Mouse (Mus musculus) adrenal gland (tissue): ENCODE results near the gene Cars.

Experiments
- intact Hi-C: fragments of 180-260 bp; cut with DNase I; formaldehyde crosslinking; loops from one replicate; pipeline ENCODE4 v1.15.1; 2025
- long read RNA-seq, 2 experiments: library from polyadenylated mRNA; unstranded; transcript quantifications; one replicate each; pipeline ENCODE4 v2.0.0; 2020; ENCODE audit warnings: borderline replicate concordance in 1 of 2; ENCODE audit not compliant: insufficient replicate concordance in 1 of 2

Gene Cars
- long read RNA-seq, experiment 1, transcript Cars-202 (22 exons, 2,462 nt), result major isoform, 14 of 24 reads
- long read RNA-seq, experiment 1, partial matches to known transcripts, result 5 of 24 reads
- long read RNA-seq, experiment 1, other reads (novel, unspliced or antisense), result 2 of 24 reads
- long read RNA-seq, experiment 2, transcript Cars-202 (22 exons, 2,462 nt), result major isoform, 13 of 42 reads
- long read RNA-seq, experiment 2, transcript Cars-201 (23 exons, 3,222 nt), result minor isoform, 8 of 42 reads
- long read RNA-seq, experiment 2, partial matches to known transcripts, result 16 of 42 reads
- long read RNA-seq, experiment 2, other reads (novel, unspliced or antisense), result 4 of 42 reads

DNA sequence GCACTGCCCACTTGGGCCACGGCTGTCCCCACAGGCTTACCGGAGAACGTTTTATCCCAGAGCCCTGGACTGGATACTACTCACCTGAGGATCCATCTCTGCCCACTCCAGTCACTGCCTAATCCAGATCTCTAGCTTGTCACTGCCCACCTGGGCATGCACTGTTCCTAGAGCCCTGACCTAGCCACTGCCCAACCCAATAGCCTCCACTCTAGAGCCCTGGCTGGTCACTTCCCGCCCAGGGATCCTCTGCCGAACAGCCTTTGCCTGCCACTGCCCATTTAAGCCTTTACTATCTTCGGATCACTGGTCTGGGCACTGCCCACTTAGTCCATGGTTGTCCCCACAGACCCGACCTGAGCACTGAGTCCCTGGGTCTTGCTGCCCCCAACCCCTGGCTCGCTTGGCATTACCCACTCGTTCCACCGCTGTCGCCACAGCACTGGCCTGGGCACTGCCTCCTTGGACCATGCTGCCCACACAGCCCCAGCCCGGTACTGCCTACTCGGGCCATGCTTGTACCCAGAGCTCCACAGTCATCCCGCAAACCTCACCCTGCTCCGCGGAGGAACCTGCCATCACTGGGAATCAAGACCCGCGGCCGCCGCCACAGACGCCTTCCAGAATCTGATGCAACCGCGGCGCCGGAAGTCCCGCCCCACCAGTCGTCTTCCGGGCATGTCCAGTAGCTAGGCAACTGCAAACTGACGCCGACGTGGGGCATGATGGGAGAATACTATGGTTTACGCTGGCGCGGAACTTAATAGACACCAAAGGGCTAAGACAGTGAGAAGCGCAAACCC is at the start of gene Cars:
Gene Cars, minus strand, starts transcription at position 663 of the 803 bp plus-strand sequence.
- intact Hi-C loops, result no loop called here

DNA sequence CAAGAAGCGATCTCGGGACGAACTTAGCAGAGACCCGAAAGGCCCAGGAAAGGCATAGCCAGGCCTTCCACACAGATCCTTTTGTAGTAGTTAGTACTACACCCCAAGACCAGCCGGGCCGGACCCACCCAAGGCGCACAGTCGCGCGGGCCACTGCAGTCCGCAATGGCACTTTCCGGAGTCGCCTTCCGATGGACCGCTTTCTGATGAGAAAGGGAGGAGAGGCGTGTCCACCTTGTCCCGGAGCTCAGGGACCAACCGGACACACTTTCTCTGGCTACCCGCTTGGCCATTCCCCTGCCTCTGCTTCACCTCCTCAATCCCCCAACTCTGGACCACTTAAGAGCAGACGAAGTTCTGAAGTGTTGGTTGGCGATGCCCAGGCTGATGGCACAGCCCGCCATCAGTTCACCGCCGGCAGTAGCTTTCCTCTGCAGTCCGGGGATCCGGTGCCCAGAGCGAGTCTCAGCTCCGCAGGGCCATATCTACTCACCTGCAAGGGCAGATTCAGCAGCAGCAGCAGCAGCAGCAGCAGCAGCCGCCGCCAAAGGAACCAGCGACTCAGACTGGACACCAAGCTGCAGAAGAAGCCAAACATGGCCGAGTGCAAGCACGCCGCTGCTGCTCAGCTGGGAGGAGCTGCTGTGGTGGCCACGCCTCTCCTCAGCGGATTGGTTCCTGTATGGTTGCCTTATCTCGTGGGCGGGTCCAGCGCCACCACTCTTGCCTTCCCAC is 49.3 kb upstream of the Cars start, which contains the start of gene Tnfrsf22:
Gene Tnfrsf22, minus strand, starts transcription at position 628 of the 735 bp plus-strand sequence.
- intact Hi-C loops, result no loop called here

DNA sequence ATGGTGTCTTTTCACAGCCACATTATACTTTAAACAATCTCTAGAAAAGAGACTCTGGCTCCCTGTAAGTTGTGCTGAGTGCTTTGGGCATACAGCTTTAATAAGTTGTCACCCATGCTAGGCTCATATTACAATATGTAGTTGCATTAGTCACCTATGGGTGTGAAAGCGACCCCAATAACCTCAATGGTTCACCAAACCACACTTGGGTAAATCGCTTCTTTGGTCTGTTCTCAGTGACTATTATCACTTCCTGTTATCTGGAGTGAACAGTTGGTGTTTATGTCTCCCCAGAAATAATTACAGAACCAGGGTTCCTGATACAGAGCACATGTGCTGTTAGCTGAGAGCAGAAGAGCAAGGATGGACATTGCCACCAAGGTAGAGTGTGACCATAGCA is 44.1 kb upstream of the Cars start:
- intact Hi-C loops, result loop anchor here (5.0 kb wide), 1 partner anchor 38 kb away; no protein-coding TSS in a partner anchor

DNA sequence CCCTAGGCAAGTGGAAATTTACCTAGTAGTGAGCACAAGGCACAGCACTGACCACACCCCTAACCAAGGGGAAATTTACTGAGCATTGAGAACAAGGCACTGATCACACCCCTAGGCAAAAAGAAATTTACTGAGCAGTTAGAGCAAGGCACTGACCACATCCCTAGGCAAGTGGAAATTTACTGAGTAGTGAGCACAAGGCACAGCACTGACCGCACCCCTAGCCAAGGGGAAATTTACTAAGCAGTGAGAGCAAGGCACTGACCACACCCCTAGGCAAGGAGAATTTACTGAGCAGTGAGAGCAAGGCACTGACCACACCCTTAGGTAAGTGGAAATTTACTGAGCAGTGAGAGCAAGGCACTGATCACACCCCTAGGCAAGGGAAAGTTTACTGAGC is 36.8 kb upstream of the Cars start:
- intact Hi-C loops, result no loop called here

DNA sequence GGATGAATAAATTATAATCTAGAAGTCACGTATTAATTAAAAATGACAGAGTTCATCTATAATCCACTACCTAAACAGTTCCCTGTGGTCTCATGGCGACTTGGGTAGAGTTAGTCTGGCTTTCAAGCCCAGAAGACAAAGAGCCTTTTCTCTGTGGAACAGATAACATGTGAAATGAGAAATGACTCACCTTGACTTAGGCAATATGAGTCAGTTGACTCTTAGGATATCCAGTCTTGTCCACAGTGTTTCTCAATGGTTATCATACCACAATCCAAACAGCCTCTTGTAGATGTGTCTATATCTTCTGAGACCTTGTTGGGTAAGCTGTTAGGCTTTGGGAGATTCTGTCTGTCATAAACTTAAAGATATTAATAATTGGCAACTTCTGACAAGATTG is 31.6 kb upstream of the Cars start:
- intact Hi-C loops, result no loop called here

DNA sequence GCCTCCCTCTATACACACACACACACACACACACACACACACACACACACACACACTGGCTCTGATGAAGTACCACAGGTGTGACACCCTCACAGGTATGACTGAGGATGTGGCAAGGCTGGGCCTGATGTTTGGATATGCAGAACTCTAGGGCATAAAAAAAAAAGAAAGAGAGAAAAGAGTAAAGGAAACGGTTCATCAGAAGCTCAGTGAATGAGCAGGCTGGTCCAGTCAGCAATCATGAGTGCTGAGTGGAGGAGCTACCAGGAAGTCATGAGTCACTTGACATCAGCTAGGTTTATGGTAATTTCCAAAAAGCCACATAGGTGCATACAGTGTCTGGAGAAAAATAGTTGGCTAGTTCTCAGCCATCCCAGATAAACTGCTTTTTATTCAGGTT is 29.6 kb upstream of the Cars start:
- intact Hi-C loops, result no loop called here

DNA sequence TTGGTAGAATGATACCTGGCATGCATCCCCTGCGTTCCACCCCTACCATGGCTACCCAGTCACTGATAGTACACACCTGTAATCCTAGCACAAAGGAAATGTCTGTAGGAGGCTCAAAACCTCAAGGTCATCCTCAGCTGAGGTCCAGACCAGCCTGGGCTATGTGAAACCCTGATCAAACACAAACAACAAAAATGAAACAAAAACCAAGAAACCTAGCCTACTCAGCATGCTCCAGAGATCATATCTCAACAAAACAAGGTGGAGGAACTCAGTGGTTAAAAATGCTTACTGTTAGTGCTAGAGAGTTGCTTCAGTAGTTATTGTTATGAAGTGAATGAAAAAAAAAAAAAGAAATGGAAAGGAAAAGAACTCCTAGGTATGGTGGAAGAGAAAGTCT is 28.6 kb upstream of the Cars start, which contains the start of gene Tnfrsf26:
Gene Tnfrsf26, minus strand, starts transcription at position 183 of the 400 bp plus-strand sequence.
- intact Hi-C loops, result no loop called here

DNA sequence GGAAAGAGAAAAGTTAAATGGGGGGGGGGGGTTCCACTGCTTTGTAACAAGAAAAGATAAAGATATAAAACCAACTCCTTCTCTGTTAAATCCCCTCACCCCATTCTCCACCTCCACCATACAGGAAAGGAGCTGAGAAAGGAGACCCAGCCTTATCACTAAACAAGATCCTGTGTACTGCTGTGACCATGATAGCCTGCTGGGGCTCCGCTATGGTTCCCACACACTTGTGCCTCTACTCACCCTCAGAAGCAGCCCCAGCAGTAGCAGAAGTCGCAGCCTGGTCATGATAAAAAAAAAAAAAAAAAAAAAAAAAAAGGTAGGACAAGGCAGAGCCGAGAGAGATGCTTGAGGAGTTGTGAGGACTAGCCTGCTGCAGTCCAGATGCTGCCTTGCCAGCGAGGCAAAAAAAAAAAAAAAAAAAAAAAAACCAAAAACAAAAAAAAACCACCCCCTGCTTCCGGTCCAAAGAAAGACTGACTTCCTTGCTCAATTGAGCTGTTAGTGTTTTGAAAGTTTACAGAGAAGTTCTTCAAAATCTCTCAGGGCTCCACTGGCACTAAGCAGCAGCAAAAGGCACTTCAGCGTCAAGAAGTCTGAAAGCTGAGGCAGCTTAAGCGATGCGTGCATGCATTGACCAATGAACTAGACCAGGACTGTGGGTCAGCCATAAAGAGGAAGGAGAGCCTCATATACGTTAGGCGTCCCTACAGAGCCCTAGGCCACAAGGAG is 27.8 kb upstream of the Cars start:
- intact Hi-C loops, result no loop called here

DNA sequence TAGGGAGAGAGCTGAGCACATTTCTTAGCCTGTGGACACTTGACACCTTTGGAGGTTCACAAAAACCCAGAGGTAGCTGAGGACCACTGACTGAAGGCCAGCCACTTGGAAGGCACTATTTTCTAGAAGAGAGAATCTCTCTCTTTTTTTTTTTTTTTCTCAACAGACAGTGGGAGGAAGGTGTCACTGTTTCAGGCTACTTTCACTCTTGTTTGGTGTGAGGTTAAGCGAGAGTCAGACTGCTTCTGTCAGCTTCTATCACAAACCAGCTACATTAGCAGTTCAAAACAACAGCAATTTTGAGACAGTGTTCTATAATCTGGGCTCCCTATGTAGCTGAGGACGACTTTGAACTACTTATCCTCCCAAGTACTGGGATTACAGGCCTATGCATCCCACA is 26.3 kb upstream of the Cars start:
- intact Hi-C loops, result no loop called here

DNA sequence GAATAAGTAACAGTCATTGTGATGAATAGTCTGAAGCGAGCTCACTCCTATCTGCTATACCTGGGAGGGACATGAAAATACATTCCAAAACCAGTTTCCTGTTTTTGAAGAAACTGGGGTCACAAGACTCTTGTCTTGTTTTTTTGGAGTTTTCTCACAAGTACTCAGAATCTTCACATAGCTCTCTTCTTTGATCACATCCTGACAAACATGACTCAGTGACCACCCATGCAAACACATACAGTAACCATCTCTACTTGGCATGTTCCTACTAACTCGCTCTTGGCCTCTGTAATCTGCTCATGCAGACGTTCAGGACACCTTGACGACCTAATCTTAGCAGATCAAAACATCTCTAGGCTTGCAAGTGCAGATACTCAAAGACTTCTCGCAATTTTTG is 25.3 kb upstream of the Cars start:
- intact Hi-C loops, result no loop called here

DNA sequence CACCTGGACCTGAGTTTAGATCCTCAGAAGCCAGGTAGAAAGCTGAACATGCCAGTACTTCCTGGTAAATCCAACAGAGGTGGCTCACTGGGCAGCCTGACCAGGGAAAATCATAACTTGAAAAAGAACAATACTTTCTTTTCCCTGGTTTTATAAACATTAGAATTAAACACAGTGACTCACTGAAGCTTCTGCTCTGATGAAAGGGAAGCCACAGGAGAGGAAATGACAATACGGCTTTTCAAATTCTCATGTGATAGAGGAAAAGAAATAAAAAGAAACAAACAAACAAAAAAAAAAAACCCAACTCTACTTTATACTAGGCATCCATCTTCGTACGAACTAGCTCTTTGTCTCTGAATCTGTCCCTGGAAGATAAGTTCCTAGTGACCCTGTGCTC is 24.7 kb upstream of the Cars start:
- intact Hi-C loops, result no loop called here

DNA sequence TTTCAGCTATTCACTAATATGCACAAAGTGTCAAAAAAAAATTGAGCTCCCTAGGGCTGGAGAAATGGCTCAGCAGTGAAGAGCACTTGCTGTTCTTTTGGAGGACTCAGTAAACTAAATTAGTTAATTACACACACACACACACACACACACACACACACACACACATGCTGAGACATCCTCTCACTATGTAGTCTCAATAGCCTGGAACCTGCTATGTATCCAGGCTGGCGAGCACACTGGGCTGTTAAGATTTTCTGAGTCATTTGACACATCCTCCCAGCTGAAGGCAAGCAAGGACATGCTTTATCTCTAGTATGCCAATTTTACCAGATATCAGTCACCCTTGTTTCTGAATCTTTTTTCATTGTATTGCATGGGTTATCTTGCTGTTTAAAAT is 21.1 kb upstream of the Cars start:
- intact Hi-C loops, result no loop called here

DNA sequence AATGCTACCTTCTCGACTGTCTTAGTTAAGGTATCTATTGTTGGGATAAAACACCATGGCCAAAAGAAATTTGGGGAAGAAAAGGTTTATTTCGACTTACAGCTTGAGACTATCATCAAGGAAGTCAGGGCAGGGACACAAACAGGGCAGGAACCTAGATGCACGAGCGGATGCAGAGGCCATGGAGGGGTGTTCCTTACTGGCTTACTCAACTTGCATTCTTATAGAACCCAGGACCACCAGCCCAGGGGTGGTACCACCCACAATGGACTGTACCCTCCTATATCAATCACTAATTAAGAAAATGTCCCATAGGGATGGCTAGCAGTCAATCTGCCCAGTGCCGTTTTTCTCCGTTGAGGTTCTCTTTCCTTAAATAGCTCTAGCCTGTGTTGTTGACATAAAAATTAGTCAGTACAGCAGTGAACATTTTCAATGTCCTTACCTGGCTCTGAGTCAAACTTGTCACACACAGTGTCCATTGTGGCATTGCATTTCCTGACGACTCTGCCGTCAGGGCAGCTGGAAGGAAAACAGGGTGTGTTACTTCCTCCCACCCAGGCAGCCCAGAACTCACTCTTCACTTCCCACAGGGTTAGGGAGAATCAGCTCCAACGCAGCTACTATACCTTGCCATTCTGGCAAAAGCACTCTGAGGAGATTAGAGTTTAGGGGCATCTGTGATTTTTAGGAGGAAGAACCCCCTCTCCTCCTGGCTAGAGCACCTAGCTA is 14.7 kb upstream of the Cars start:
- intact Hi-C loops, result no loop called here

DNA sequence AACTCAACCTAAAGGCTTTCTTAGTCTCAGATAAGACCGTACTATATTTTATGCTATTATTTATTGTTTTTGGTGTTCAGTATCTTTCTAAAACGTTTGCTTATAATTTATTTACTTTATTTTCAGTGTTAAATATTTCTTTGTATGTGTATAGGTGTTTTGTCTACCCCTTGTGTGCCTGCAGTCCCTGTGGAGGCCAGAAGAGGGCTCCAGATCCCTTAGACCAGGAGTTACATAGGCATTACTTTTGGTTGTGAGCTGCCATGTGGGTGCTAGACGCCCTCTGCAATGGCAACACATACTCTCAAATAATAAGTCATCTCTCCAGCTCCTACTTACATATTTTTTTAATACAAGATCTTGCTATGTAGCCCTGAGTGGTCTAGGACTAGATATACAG is 12.3 kb upstream of the Cars start:
- intact Hi-C loops, result no loop called here

DNA sequence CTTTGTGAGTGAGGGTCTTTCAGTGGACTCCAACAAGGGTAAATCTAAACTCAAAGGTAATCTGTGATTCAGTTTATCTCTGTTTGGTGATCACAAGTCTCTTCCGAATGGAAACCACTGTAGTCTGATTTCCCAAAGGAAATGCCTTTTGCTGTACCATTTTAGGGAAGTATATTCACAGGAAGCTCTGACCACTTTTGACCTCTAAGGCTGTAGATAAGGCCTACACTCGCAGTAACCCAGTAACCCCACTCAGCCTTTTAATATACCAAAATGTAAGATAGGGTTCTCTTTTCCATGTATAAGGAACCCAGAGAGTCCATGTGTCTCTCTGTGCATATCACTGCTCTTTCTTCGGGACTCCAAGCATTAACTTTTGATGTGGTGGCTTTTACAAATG is 5.4 kb upstream of the Cars start:
- intact Hi-C loops, result no loop called here

DNA sequence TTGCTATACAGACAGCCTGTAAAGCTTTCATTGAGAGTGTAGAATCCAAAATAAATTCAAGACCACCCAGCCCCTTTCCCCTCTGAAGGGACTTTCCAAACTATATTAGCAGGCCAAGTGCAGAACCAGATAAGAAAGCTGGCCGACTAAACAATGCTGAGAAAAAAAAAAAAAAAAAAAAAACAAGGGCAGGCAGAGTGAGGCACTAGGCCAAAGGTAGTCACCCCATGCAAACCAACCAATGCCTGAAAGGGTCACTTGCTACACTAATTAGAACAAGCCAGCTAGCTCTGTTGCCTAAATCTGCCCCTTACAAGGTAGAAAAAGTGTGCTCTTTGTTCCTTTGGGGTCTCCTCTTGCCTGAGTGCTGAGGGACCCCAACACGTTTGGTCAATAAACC is 5.0 kb upstream of the Cars start:
- intact Hi-C loops, result no loop called here

DNA sequence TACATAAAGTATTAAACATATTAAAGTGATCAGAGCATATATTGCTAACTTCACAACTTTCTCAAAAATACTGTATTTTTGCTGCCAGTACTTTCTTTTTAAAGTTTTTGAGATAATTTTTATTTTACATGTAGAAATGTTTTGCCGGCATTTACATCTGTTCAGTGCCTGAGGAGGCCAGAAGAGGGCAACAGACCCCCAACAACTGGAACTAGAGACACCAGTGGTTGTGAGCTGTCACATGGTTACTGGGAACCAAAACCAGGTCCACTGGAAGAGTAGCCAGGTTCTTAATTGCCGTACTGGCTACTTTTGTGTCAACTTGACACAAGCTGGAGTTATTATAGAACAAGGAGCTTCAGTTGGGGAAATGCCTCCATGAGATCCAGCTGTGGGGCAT is 1.8 kb upstream of the Cars start:
- intact Hi-C loops, result no loop called here

DNA sequence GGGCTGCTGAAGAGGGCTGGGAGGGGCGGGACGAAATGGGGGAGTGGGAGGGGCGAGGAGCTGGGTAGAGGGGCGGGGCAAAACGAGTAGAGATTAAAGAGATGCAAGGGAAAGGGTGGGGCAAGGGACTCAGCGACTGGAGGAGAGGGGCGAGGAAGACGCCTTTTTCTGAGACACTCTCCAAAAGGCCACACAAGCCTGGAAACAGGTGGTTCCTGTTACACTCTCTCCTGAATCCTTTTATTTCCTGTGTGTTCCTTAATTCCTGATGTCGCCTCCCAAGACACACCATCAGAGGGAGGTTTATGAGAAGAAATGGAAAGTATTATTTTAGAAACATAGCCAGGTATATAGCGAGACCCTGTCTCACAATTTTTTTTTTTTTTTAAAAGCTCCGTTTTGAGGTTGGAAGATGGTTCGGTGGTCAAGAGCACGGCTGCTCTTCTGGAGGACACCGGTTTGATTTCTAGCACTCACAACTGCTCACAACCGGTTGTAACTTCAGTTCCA is 396 bp upstream of the Cars start:
- intact Hi-C loops, result no loop called here

DNA sequence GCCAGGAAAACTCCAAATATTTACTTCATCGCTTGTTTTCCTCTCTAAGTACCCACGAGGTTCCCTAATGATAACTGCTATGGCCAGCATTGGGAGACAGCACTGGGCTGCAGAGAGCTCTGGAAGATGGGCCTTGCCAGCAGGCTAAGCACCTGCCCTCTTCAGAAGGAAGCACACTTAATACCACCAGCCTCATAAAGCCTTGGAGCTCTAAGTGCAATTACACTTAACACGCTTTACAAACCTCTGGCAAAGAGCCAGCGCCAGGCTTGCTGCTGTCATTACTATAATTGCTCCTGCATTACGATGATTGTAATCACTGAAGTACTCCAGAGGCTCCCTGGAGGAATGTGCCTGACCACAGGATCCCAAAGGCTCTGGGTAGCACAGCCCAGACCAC is 5.0 kb downstream of the Cars start:
- intact Hi-C loops, result no loop called here

DNA sequence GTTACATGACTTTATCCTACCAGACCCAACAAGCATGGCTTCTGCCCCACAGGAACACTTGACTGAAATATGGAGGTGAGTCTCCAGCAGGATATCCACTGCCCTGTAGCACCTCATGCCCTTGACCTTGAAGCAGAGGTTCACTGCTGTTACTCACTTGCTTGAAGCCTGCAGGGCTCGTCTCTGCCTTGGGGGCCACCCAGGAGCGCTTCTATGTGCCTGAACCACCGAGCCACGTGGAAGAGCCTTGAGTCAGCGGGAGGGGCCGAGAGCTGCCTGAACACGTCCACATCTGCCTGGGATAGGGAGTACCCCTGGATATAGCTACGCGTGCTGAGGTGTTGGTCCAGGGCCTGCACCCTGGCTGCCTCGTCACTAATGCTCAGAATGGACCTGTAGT is 7.6 kb downstream of the Cars start:
- intact Hi-C loops, result no loop called here
